Mouse (Mus musculus): ENCODE results near the gene Zfp451.

Zfp451 gene

GRCm38 (mm10) chr1:33712026-33712425 is 102.4 kb downstream of the Zfp451 start:
- DNase-seq: no peak

All from embryo, embryonic 11 days (tissue).